Mouse (Mus musculus) heart, postnatal 0 days (tissue): ENCODE measurements around the gene Orc2. TPM values are rescaled to one million over a fixed set of nuclear protein-coding genes. Genes with fewer than 3 reads are reported as not detected.

Source experiments
- ATAC-seq: fragments of 200-750 bp; cut with Nextera tagmentation; 2 replicates; pipeline ENCODE4 v1.8.0; 2017; ENCODE audit warnings: low read depth, moderate number of reproducible peaks, moderate library complexity; ENCODE audit not compliant: insufficient read depth
- DNase-seq: peaks from one replicate; pipeline ENCODE4 v3.0.0-alpha.2; 2016; ENCODE audit warnings: low spot score
- H3K27ac ChIP-seq: fragments of 300-500 bp; sonication (generic); 2 replicates; pipeline ENCODE4 v1.5.1; 2014; ENCODE audit warnings: low read depth, mild to moderate bottlenecking
- H3K27me3 ChIP-seq: fragments of 300-500 bp; sonication (generic); 2 replicates; pipeline ENCODE4 v1.6.1; 2014; ENCODE audit warnings: low read length, mixed read lengths; ENCODE audit not compliant: control insufficient read depth, insufficient read depth
- H3K36me3 ChIP-seq: fragments of 300-500 bp; sonication (generic); replicated peaks from 2 replicates; pipeline ENCODE4 v1.6.1; 2014; ENCODE audit warnings: low read length, mixed read lengths; ENCODE audit not compliant: control insufficient read depth, insufficient read depth
- H3K4me1 ChIP-seq: fragments of 300-500 bp; sonication (generic); 2 replicates; pipeline ENCODE4 v1.6.1; 2014; ENCODE audit warnings: antibody characterized with exemption; ENCODE audit not compliant: control insufficient read depth, insufficient read depth
- H3K4me2 ChIP-seq: fragments of 300-500 bp; sonication (generic); 2 replicates; pipeline ENCODE4 v1.6.1; 2014; ENCODE audit warnings: low read depth, mild to moderate bottlenecking, low read length, moderate library complexity
- H3K4me3 ChIP-seq: fragments of 300-500 bp; sonication (generic); 2 replicates; pipeline ENCODE4 v1.5.1; 2014; ENCODE audit warnings: low read depth, low read length
- H3K9ac ChIP-seq: fragments of 300-500 bp; sonication (generic); replicated peaks from 2 replicates; pipeline ENCODE4 v1.6.1; 2014; ENCODE audit warnings: low read depth, low read length, mixed read lengths
- H3K9me3 ChIP-seq: fragments of 300-500 bp; sonication (generic); replicated peaks from 2 replicates; pipeline ENCODE4 v1.6.1; 2016; ENCODE audit warnings: low read length; ENCODE audit not compliant: control insufficient read depth
- CTCF ChIP-seq: IDR thresholded peaks from 2 replicates; pipeline ENCODE4 v1.5.1; 2016; ENCODE audit warnings: antibody characterized with exemption, control low read depth, low read depth
- EP300 ChIP-seq: IDR thresholded peaks from 2 replicates; pipeline ENCODE4 v1.6.1; 2016; ENCODE audit warnings: antibody characterized with exemption, low read depth
- WGBS: fragments of 180-500 bp; shearing (Covaris S2); extraction: QIAGEN DNeasy Blood & Tissue Kit; methylation state at CpG from one replicate; pipeline ENCODE4 v1.1.7; 2014; 5-methylcytosine and 5-hydroxymethylcytosine counted together
- polyA plus RNA-seq: library from polyadenylated mRNA; unstranded; fragments of >200 nt; fragmentation: Nextera tagmentation; extraction: Ambion mirVana; gene quantifications from 2 replicates; pipeline ENCODE4 v1.2.1, GENCODE M21; 2015
- total RNA-seq: library from RNA; depleted of rRNA; stranded (reverse); fragments of >200 nt; gene quantifications from 2 replicates; pipeline ENCODE4 v1.2.3, GENCODE M21; 2014; ENCODE audit warnings: low replicate concordance

Orc2 gene
- total and polyA plus RNA-seq, 2 experiments from 2014 or later: 12.8 to 13.4 TPM

DNA sequence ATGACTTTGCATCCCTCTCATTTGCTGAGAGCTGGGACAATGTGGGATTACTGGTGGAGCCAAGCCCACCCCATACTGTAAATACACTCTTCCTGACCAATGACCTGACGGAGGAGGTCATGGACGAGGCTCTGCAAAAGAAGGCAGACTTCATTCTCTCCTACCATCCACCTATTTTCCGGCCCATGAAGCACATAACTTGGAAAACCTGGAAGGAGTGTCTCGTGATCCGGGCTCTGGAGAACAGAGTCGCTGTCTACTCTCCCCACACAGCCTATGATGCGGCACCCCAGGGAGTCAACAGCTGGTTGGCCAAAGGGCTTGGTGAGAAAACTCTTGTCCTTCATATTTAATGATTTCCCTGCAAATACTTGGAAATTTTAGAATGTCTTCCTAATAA lies 57.1 kb downstream of the Orc2 start:
- 91% methylated on average over 7 of the region's 7 CpGs for WGBS
- no peak overlapping the region for H3K27ac ChIP-seq
- no peak for DNase-seq
- ATAC-seq: no peak
- no peak overlapping the region for H3K4me3 ChIP-seq
- H3K36me3 ChIP-seq: peaks cover 20% of the 10 kb centered on the region; the same call in 1 of the 2 replicates
- H3K4me1 ChIP-seq: peaks cover 10% of the 10 kb centered on the region; the same call in 1 of the 2 replicates
- H3K27me3 ChIP-seq: no peaks in the 10 kb centered on the region
- no peaks in the 10 kb centered on the region for H3K9me3 ChIP-seq
- no peak for TF ChIP-seq CTCF
- TF ChIP-seq EP300: no peak
- no peak overlapping the region for H3K9ac ChIP-seq
- no peak overlapping the region for H3K4me2 ChIP-seq

DNA sequence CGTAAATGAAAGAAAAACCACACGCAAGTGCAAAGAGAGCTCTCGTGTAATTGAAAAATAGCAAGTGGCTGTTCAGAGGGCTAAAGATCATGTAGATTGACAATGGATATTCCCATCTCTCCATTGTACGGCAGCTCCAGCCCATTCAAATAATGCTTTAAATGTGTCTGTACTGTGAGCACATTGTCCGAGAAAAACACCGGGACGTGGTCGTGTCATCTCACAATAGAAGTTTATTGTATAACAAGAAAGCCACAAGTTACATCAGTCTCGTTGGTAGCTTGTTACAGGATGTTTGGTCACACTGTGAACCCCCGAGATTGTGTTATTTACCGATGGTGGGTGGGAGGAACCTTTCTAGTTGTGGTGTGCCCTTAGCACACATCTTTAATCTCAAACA lies 59.0 kb downstream of the Orc2 start:
- no peak for TF ChIP-seq CTCF
- WGBS: 10% methylated on average over 11 of the region's 11 CpGs
- H3K36me3 ChIP-seq: peaks cover 27% of the 10 kb centered on the region
- H3K27me3 ChIP-seq: no peaks in the 10 kb centered on the region
- peak overlapping the region; percentile 86 for H3K4me2 ChIP-seq
- peak overlapping the region; percentile 67 for H3K9ac ChIP-seq
- H3K4me3 ChIP-seq: peak overlapping the region; percentile 56
- no peak for DNase-seq
- peaks cover 10% of the 10 kb centered on the region; the same call in 1 of the 2 replicates for H3K4me1 ChIP-seq
- no peak for ATAC-seq
- peak overlapping the region; percentile 84 for H3K27ac ChIP-seq
- no peaks in the 10 kb centered on the region for H3K9me3 ChIP-seq

DNA sequence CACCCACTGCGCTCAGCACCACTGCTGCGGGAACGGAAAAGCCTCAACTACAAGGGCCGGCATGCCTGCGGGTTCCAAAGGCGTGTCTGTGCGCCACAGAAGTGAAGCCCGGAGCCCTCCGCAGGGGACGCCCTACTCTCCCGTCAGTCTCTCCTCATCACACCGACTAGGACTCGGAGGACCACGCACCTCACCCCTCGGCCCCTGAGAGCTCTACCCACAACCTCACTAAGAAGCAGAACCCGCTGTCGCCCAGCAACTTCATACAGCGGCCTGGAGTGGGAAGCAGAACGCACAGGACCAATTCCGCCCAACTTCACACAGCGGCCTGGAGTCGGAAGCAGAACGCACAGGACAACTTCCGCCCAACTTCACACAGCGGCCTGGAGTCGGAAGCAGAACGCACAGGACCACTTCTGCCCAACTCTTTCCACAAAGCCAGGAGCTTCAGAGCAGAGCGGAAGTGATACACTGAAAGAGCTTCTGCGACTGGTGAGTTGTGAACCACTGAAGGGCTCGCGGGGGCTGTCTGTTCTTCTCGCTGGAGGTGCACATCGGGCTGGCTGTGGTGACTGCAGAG lies 59.7 kb downstream of the Orc2 start, which contains the start of the genes Nif3l1 and Ppil3:
TSS of gene Nif3l1 (plus strand) at position 9 of the 580 bp plus-strand sequence.
TSS of gene Ppil3 (minus strand) at position 344 of the 580 bp plus-strand sequence.
- ATAC-seq: peak; percentile 96
- under 1% methylated on average over 33 of the region's 33 CpGs for WGBS
- H3K4me2 ChIP-seq: peak within 1 kb of the TSS; percentile 86

DNA sequence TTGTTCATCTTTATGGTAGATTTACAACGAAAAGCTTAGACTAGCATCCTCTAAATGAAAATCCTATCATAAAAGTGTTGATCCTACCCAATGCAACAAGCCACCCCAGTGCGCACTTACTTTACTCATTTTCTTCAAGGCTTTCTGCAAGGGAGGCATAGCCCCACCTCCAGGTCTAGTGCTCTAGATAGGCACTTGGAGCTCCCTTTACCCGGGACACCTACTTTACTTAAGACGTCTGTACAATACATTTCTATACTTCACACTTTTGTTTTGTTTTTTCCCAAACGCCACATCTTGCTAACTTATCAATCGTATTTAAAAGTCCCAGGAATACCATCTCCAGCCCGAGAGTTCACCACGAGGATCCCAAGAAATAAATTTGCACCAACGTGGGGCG lies 60.2 kb downstream of the Orc2 start:
- Histone ChIP-seq H3K27ac (peak overlapping the region; percentile 84), H3K4me3 (peak overlapping the region; percentile 56), H3K4me2 (peak overlapping the region; percentile 86), H3K9ac (peak overlapping the region; percentile 67), H3K9me3 (no peaks in the 10 kb centered on the region), H3K4me1 (peaks cover 10% of the 10 kb centered on the region; the same call in 1 of the 2 replicates), H3K27me3 (no peaks in the 10 kb centered on the region), H3K36me3 (peaks cover 28% of the 10 kb centered on the region)
- ATAC-seq (no peak), DNase-seq (no peak)
- WGBS: 9% methylated on average over 10 of the region's 10 CpGs
- TF ChIP-seq EP300 (no peak), CTCF (no peak)

More for the DNA sequence above, 59.7 kb downstream of the Orc2 start, which contains the start of the genes Nif3l1 and Ppil3:
- H3K4me3 ChIP-seq: peak within 1 kb of the TSS; percentile 56
- peaks cover 24% of the 10 kb centered on the region for H3K36me3 ChIP-seq
- no peaks in the 10 kb centered on the region for H3K9me3 ChIP-seq
- H3K9ac ChIP-seq: peak within 1 kb of the TSS; percentile 67
- DNase-seq: peak; percentile 90
- H3K27me3 ChIP-seq: no peaks in the 10 kb centered on the region
- H3K4me1 ChIP-seq: peaks cover 10% of the 10 kb centered on the region; the same call in 1 of the 2 replicates
- H3K27ac ChIP-seq: peak within 1 kb of the TSS; percentile 84
- TF ChIP-seq EP300 (no peak), CTCF (peak; percentile 20)

DNA sequence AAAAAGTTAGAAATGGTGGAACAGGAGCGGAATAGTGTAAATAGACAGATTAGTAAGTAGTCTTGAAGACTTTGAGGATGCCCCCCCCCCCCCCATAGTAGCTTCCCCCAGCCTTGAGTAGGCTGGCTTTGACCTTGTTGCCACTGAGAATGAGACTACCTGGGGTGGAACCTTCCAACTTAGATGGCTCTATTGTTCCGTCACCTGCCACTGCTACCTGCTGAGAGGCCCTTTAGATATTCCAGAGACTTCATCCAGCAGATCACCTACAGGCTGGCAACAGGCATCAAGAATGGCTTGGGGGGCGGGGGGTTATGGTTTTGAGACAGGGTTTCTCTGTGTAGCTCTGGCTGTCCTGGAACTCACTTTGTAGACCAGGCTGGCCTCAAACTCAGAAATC lies 80.4 kb downstream of the Orc2 start:
- Histone ChIP-seq H3K27me3 (no peaks in the 10 kb centered on the region), H3K9ac (no peak overlapping the region), H3K27ac (peak overlapping the region; percentile 100; the same call in 1 of the 2 replicates), H3K4me1 (peaks cover 10% of the 10 kb centered on the region), H3K9me3 (no peaks in the 10 kb centered on the region), H3K36me3 (peaks cover 17% of the 10 kb centered on the region), H3K4me2 (no peak overlapping the region; the same call in 1 of the 2 replicates), H3K4me3 (no peak overlapping the region)
- TF ChIP-seq CTCF (no peak), EP300 (no peak)
- WGBS: 83% methylated on average over 3 of the region's 3 CpGs
- ATAC-seq (no peak), DNase-seq (no peak)
